Mouse (Mus musculus) embryonic fibroblast, embryonic 13.5 days (primary cell): Measurements from ENCODE around the gene Sst. TPM values are rescaled to one million over a fixed set of nuclear protein-coding genes. Genes with fewer than 3 reads are reported as not detected.
"Not testable (repeated sequence)": the region's sequence is repeated elsewhere in the genome, so short reads cannot be mapped to it uniquely, and the experiment has no call there.

ENCODE experiments used
- H3K27ac ChIP-seq: 2 replicates; pipeline ENCODE4 v1.5.1; 2012; ENCODE audit warnings: low read length, control low read depth, inconsistent platforms; ENCODE audit not compliant: insufficient read depth
- H3K4me1 ChIP-seq: 2 replicates; pipeline ENCODE4 v1.6.1; 2011; ENCODE audit warnings: low read length; ENCODE audit not compliant: control insufficient read depth, insufficient read depth
- H3K4me3 ChIP-seq: 2 replicates; pipeline ENCODE4 v1.5.1; 2011; ENCODE audit warnings: mild to moderate bottlenecking, control low read depth, low read length; ENCODE audit not compliant: insufficient read depth
- CTCF ChIP-seq: IDR thresholded peaks from 2 replicates; pipeline ENCODE4 v1.5.1; 2011; ENCODE audit warnings: mild to moderate bottlenecking, control low read depth, low read length, moderate library complexity, borderline replicate concordance; ENCODE audit not compliant: insufficient read depth
- POLR2A ChIP-seq: IDR thresholded peaks from 2 replicates; pipeline ENCODE4 v1.6.1; 2011; ENCODE audit warnings: low read depth, mild to moderate bottlenecking, control low read depth, low read length, moderate library complexity
- polyA plus RNA-seq: library from polyadenylated mRNA; stranded (reverse); fragments of >200 nt; gene quantifications from 2 replicates; pipeline ENCODE4 v1.2.4, GENCODE M21; 2011; ENCODE audit warnings: low read depth; ENCODE audit not compliant: missing spikeins, insufficient read length

Gene Sst
- polyA plus RNA-seq, 1 experiment: not detected

DNA sequence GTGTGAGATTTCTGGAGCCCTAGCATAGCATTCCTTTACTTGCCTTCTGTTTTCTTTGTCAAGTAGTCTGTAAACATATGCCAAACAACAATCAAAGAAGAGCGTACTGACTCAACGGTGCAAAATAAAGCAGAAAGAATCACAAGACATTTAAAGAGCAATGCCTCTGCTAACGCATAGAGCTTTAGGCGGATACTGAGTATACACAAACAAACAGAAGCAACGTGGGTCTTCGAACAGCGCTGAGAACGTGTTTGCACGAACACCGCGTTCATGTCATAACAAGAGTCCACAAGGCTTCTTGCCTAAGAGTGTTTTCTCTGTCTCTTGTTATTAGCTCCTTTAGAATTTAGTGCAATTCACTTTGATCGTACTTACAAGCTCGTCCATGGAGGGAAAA lies 22.0 kb upstream of the Sst start:
- TF ChIP-seq POLR2A (no peak), CTCF (no peak)
- Histone ChIP-seq H3K27ac (no peak overlapping the region), H3K4me1 (no peaks in the 10 kb centered on the region), H3K4me3 (no peak overlapping the region)

DNA sequence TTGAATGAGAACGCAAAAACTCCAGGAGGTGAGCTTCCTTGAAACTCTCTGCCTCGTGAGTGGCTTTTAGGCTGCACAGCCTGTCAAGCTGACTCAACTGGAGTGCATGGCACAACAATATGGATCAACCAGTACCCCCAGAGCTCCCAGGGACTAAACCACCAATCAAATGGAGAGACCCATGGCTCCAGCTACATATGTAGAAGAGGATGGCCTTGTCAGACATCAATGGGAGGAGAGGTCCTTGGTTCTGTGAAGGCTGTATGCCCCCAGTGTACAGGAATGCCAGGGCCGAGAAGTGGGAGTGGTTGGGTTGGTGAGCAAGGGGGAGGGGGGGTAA lies 18.2 kb upstream of the Sst start:
- not testable (repeated sequence) for H3K4me1 ChIP-seq

DNA sequence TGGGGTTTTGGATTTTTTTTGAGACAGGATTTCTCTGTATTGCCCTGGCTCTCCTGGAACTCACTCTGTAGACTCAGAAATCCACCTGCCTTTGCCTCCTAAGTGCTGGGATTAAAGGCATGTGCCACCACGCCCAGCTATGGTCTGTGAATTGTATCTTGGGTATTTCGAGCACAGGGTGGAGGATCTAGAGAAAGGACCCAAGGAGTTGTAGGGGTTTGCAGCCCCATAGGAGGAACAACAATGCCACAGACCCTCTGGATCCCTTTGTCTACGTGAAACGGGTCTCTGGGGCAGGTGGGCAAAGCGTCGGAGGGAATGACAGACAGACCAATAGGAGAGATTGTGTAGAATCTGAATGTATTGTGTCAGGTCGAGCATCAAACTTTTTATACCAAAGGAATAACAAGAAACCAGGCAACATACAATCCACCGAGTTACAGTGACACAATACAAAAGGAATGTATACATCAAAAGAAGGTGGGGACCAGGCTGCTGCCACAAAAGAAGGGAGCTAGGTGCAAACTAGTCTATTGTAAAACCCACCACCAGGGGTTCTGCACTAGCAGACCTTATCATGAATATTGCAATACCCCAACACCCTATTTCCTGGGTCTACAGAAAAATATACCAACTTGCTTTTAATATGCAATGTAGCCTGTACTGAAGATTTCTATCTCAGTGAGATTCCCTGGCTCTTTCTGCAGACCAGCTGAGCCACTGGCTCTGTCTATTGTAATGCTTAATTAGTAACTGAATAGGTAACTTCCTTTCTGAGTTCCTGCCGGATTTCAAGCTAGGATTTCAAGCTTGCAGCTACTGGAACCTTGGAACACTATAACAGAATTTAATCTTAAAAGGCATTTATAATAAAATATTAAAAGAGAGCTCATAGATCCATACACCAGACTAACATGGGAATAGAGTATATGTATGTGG lies 17.6 kb upstream of the Sst start:
- H3K27ac ChIP-seq, H3K4me1 ChIP-seq, H3K4me3 ChIP-seq: not testable (repeated sequence)

More for the DNA sequence above, 18.2 kb upstream of the Sst start:
- H3K27ac ChIP-seq, H3K4me3 ChIP-seq: not testable (repeated sequence)

DNA sequence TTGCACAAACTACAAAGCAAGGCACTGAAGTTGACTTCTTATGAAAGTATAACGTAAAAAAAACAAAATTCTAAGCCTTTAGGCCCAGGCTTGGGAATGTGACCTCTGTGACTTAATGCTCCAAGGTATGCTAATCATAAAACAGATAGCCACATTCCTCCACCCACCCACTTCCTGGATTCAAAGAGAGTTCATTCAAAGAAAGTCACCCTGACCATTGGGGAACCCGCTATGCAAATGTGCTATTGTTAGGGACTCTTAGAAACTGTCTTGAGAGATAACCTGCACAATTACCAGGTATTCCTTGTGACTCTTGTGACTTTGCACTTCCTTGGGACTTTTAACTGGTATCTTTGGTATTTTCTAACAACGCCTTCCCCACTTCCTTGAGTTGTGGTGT lies 15.8 kb upstream of the Sst start:
- not testable (repeated sequence) for H3K27ac ChIP-seq, H3K4me1 ChIP-seq, H3K4me3 ChIP-seq

DNA sequence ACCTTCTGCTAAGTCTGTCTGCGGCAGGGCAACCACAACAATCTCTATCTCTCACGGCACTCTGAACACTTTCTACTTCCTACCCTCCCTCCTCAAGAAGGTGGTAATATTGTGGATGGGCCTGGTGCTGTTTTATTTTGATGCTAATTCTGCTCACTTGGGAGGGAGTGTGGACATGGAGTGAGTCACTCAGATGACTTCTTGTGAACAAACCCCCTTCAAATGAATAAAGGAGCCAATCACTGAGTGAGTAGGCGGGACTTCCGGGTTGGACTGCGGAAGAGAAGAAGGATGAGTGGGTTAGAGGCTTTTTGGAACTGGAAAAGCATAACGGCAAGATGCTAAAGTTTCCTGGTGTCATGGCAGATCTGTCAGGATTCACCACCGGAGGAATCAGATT lies 10.7 kb upstream of the Sst start:
- Histone ChIP-seq H3K27ac (no peak overlapping the region), H3K4me1 (0 out of 2 replicates have a peak, but pooled peaks cover 3% of the 10 kb centered on the region), H3K4me3 (no peak overlapping the region)
- TF ChIP-seq POLR2A (no peak), CTCF (no peak)

DNA sequence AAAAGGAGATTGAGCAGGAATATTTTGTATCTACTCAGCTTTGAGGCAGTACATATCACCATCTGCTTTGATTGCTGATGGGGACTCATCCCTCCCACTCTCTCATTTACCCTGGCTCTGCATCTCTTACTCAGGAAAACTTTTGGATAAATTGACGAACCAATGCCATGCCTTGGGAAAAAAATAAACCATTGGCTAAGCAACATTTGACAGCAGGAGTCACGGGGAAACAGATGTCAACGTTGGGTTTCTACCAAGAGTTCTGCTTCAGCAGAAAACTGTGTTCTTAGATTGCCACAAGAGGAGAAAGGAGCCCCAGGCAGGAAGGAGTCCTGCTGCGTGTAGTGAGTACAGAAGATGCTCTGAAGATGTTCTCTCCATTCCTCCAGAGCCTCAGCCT lies 9.3 kb upstream of the Sst start:
- Histone ChIP-seq H3K4me3 (no peak overlapping the region), H3K27ac (no peak overlapping the region), H3K4me1 (0 out of 2 replicates have a peak, but pooled peaks cover 3% of the 10 kb centered on the region)
- TF ChIP-seq POLR2A (no peak), CTCF (no peak)

DNA sequence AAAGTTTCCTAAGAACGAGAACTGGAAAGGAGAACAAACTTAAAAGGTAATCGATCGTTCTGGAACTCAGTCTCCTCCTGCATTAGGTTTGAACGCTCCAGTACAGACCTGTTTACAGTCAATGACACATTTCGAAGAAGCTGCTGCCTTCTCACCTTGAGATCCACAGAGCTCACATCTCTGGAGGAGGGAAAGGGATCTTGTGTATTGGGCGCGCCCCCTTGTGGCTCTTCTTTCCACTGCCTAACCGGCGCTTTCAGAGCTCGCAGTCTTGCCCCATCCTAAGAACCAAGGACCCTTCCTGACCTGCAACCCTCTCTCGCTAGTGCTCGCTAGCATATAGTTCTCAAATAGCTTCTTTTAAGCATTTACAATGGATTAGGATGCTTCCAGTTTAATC lies 8.1 kb upstream of the Sst start:
- TF ChIP-seq POLR2A (no peak), CTCF (peak; percentile 62)
- Histone ChIP-seq H3K4me1 (0 out of 2 replicates have a peak, but pooled peaks cover 3% of the 10 kb centered on the region), H3K4me3 (no peak overlapping the region), H3K27ac (no peak overlapping the region)

DNA sequence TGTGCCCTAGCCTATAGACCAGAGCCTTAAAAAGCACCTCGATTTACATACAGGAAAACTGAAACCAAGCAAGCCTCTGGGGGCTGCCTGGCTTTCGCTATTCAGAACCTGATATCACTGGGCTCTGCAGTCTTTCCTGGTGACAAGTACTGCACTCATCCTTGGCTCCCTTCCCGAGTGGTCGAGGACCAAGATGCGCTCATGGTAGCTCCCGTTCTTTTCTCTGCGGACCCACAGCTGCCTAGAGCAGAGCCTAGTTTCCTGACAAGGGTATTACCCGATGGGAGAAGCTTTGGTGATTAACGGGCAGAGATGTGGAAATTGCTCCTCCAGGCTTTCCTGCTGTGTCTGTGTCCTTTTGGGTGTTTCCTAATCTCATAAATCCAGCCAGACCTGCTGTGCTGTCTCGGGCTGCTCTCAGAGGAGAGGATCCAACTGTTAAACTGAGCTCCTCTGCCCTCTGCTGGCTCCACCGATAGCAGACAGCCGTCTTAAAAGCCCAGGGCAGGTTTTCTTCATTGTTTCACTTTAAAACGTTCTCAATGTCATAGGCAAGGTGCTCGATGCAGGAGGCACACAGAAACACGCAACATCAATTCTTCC lies 7.3 kb upstream of the Sst start:
- H3K27ac ChIP-seq: no peak overlapping the region
- TF ChIP-seq CTCF: peak; percentile 49; the same call in 1 of the 2 replicates
- TF ChIP-seq POLR2A: no peak
- 0 out of 2 replicates have a peak, but pooled peaks cover 3% of the 10 kb centered on the region for H3K4me1 ChIP-seq
- peak overlapping the region; percentile 30 for H3K4me3 ChIP-seq

DNA sequence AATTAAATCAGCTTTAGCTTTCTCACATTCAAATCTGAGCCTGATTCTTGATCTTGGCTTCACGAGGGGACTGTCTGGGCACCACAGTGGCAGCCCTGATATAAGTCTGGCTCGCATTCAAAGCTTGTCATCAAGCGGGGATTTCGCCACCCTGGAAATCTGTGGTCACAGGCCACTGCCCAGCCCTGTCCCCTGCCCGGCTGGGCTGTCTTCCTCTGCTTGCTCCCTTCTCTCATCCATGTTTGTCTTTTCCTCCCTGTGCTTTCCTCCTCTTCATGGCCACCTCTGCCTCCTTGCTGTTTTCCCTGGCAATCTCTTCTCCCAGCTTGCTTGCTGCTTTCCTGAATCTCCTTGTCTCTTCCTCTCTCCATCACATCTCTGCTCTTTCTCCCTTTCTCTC lies 6.7 kb upstream of the Sst start:
- Histone ChIP-seq H3K4me3 (no peak overlapping the region; the same call in 1 of the 2 replicates), H3K27ac (no peak overlapping the region), H3K4me1 (0 out of 2 replicates have a peak, but pooled peaks cover 3% of the 10 kb centered on the region)
- TF ChIP-seq CTCF: no peak

DNA sequence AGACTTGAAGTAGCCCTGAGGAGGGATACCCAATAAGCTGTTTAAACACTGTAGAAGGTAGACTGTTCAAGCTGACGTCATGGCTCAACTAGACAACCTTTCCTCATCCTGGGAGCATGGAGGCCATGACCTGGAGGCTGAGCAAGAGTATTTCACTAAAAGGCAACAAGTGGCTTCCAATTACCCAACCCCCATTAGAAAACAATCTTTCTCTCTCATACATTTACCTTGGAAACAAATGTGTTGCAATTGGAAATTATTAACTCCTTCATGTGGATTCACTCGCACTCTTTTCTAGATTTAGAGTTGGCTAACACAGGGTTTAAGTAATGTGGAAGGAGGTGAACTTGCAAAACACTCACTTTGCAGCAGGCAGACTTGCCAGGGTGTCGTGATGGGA lies 4.4 kb upstream of the Sst start:
- TF ChIP-seq CTCF (no peak), POLR2A (no peak)
- 0 out of 2 replicates have a peak, but pooled peaks cover 3% of the 10 kb centered on the region for H3K4me1 ChIP-seq
- H3K4me3 ChIP-seq: no peak overlapping the region
- H3K27ac ChIP-seq: no peak overlapping the region
